Mouse (Mus musculus): ENCODE results near the gene Phf20.

- no peak for TF ChIP-seq EP300 (IDR thresholded peaks at IDR 0.05)
- TF ChIP-seq CTCF (IDR thresholded peaks at IDR 0.05): no peak
Observed at GRCm38 (mm10) chr2:156321538-156321937, 125.3 kb downstream of the Phf20 start.

Measured in lung, postnatal 0 days (tissue).